Mouse (Mus musculus) frontal cortex, adult (tissue): Measurements from ENCODE around the gene Gpcpd1.

Experiments used
- ATAC-seq: cut with Nextera tagmentation; 2 replicates; pipeline ENCODE4 v1.9.2; 2017; ENCODE audit warnings: mild to moderate bottlenecking, moderate library complexity, mixed read lengths; ENCODE audit not compliant: low TSS enrichment

Gene Gpcpd1

GRCm38 (mm10) chr2:132586006-132586405 lies 1.5 kb downstream of the Gpcpd1 start:
- no peak for ATAC-seq

- ATAC-seq: no peak
These were observed 3.3 kb downstream of the Gpcpd1 start for GRCm38 (mm10) chr2:132584191-132584590.

GRCm38 (mm10) chr2:132583126-132583525 lies 4.4 kb downstream of the Gpcpd1 start:
- ATAC-seq: no peak

GRCm38 (mm10) chr2:132582227-132582626 lies 5.3 kb downstream of the Gpcpd1 start:
- ATAC-seq: peak; percentile 42; the same call in 1 of the 2 replicates

GRCm38 (mm10) chr2:132579689-132580088 lies 7.8 kb downstream of the Gpcpd1 start:
- ATAC-seq: no peak

- no peak for ATAC-seq
These were observed 8.8 kb downstream of the Gpcpd1 start for GRCm38 (mm10) chr2:132578711-132579110.

- ATAC-seq: peak; percentile 83
These were observed 9.5 kb downstream of the Gpcpd1 start for GRCm38 (mm10) chr2:132578059-132578458.

GRCm38 (mm10) chr2:132577431-132577981 lies 10.0 kb downstream of the Gpcpd1 start:
- ATAC-seq: peak; percentile 24

- ATAC-seq: no peak
These were observed 10.9 kb downstream of the Gpcpd1 start for GRCm38 (mm10) chr2:132576522-132577135.

- peak; percentile 16; the same call in 1 of the 2 replicates for ATAC-seq
These were observed 11.6 kb downstream of the Gpcpd1 start for GRCm38 (mm10) chr2:132575759-132576439.

GRCm38 (mm10) chr2:132575256-132575655 lies 12.3 kb downstream of the Gpcpd1 start:
- no peak for ATAC-seq

- no peak for ATAC-seq
These were observed 14.2 kb downstream of the Gpcpd1 start for GRCm38 (mm10) chr2:132573280-132573679.

GRCm38 (mm10) chr2:132572651-132573050 lies 14.9 kb downstream of the Gpcpd1 start:
- ATAC-seq: no peak

GRCm38 (mm10) chr2:132571301-132571700 lies 16.2 kb downstream of the Gpcpd1 start:
- ATAC-seq: no peak

- ATAC-seq: no peak
These were observed 16.7 kb downstream of the Gpcpd1 start for GRCm38 (mm10) chr2:132570869-132571268.

- no peak for ATAC-seq
These were observed 17.8 kb downstream of the Gpcpd1 start for GRCm38 (mm10) chr2:132569686-132570085.

GRCm38 (mm10) chr2:132567414-132567813 lies 20.1 kb downstream of the Gpcpd1 start:
- ATAC-seq: no peak

GRCm38 (mm10) chr2:132561860-132562259 lies 25.7 kb downstream of the Gpcpd1 start:
- ATAC-seq: no peak

GRCm38 (mm10) chr2:132527864-132528263 lies 59.7 kb downstream of the Gpcpd1 start:
- no peak for ATAC-seq

- peak; percentile 55 for ATAC-seq
These were observed 60.5 kb downstream of the Gpcpd1 start for GRCm38 (mm10) chr2:132526894-132527532.

GRCm38 (mm10) chr2:132526110-132526509 lies 61.4 kb downstream of the Gpcpd1 start:
- no peak for ATAC-seq

- ATAC-seq: no peak
These were observed 69.3 kb downstream of the Gpcpd1 start for GRCm38 (mm10) chr2:132518021-132518901.
